Comparison of ENCODE assay signal across 26 mouse cellular contexts in the genomic region with DNA sequence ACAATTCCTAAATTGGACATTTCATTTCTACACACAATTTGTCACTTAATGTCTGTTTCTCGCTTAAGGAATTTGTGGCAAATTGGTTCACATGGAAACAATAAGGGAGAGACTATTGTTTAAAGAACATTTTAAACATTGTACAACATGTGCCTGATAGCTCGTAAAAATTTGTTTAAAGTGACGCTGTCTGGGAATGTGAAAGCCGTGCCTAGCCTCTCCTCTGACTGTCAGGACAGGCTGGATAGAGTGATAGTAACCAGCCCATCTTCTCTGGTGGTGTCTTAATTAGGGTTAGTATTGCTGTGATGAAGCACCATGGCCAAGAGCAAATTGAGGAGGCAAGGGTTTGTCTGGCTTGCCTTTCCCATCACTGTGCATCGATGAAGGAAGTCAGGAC. TPM values are rescaled to one million over a fixed set of nuclear protein-coding genes. Genes with fewer than 3 reads are reported as not detected.
DNase-seq lines count a peak whose midpoint lies in the region; ATAC-seq and TF ChIP-seq lines count a peak whose summit lies in the region.
"Had no signal": no experiment of that assay in that cellular context is flagged by ENCODE, and none has a peak within 500 bp of the region (broad histone marks: within the 10 kb centered on the region; RNA-seq: fewer than 3 reads in every experiment).

No protein-coding gene starts in this region.

- no peak for TF ChIP-seq CTCF in kidney, postnatal 0 days (IDR thresholded peaks at IDR 0.05; ENCODE audit: low read depth)
- TF ChIP-seq CTCF in intestine, postnatal 0 days (IDR thresholded peaks at IDR 0.05; ENCODE audit: low read depth) = no peak

- 63% methylated on average over 5 of the region's 5 CpGs for WGBS in kidney, postnatal 0 days
- 43% methylated on average over 5 of the region's 5 CpGs for WGBS in embryonic facial prominence, embryonic 15.5 days
- 48% methylated on average over 5 of the region's 5 CpGs for WGBS in intestine, postnatal 0 days
- WGBS in stomach, embryonic 14.5 days = 38% methylated on average over 5 of the region's 5 CpGs

- no peak overlapping the region for H3K4me2 ChIP-seq in kidney, postnatal 0 days (ENCODE audit: low read length)
- no peak overlapping the region for H3K4me2 ChIP-seq in embryonic facial prominence, embryonic 15.5 days (replicated peaks)
- no peak overlapping the region for H3K4me2 ChIP-seq in intestine, postnatal 0 days (replicated peaks; ENCODE audit: low read depth)
- no peak overlapping the region for H3K4me2 ChIP-seq in stomach, embryonic 14.5 days (replicated peaks; ENCODE audit: low read depth, low read length)
- H3K4me2 ChIP-seq: hindbrain, embryonic 12.5 days; midbrain, embryonic 13.5 days had no signal

- no peaks in the 10 kb centered on the region for H3K27me3 ChIP-seq in kidney, postnatal 0 days (ENCODE audit: insufficient read depth, low read length)
- no peaks in the 10 kb centered on the region for H3K27me3 ChIP-seq in embryonic facial prominence, embryonic 15.5 days
- H3K27me3 ChIP-seq in intestine, postnatal 0 days (replicated peaks; ENCODE audit: control insufficient read depth, insufficient read depth, low read length) = no peaks in the 10 kb centered on the region
- H3K27me3 ChIP-seq in stomach, embryonic 14.5 days (ENCODE audit: control insufficient read depth, insufficient read depth, low read length) = no peaks in the 10 kb centered on the region
- H3K27me3 ChIP-seq: CH12.LX; kidney, embryonic 15.5 days; megakaryocyte, embryonic 14.5 days had no signal

- H3K4me1 ChIP-seq in kidney, postnatal 0 days (replicated peaks; ENCODE audit: insufficient read depth, low read length) = no peaks in the 10 kb centered on the region
- peaks cover 9% of the 10 kb centered on the region; the same call in 1 of the 2 replicates for H3K4me1 ChIP-seq in embryonic facial prominence, embryonic 15.5 days
- no peaks in the 10 kb centered on the region for H3K4me1 ChIP-seq in intestine, postnatal 0 days (replicated peaks; ENCODE audit: control insufficient read depth, insufficient read depth, low read length)
- peaks cover 7% of the 10 kb centered on the region; the same call in 1 of the 2 replicates for H3K4me1 ChIP-seq in stomach, embryonic 14.5 days (ENCODE audit: control insufficient read depth, insufficient read depth, low read length)

- H3K27ac ChIP-seq in kidney, postnatal 0 days = peak overlapping the region; percentile 40; the same call in 1 of the 2 replicates
- H3K27ac ChIP-seq in embryonic facial prominence, embryonic 15.5 days (replicated peaks) = peak overlapping the region; percentile 56
- H3K27ac ChIP-seq in intestine, postnatal 0 days (ENCODE audit: low read depth, low read length) = no peak overlapping the region
- peak overlapping the region; percentile 78 for H3K27ac ChIP-seq in stomach, embryonic 14.5 days (ENCODE audit: low read length)
- H3K27ac ChIP-seq: hindbrain, embryonic 12.5 days; kidney, embryonic 15.5 days; liver, embryonic 12.5 days; midbrain, embryonic 13.5 days had no signal

- no peak for DNase-seq in kidney, postnatal 0 days (ENCODE audit: low spot score)
- DNase-seq in kidney, adult 9 months = no peak
- no peak for DNase-seq in testis, postnatal 14 days (ENCODE audit: low spot score)
- no peak for DNase-seq in left cerebral cortex, adult 8-10 months (ENCODE audit: low spot score in 2 of 2)
- DNase-seq in cerebellum, adult 9-11 months = no peak
- DNase-seq: adrenal gland, adult 2 months; cerebellum, adult 18-20 months; forebrain, postnatal 0 days; gastrocnemius, postnatal 25 days; layer of hippocampus, adult 9-11 months; lung, postnatal 10 days; right cerebral cortex, postnatal 14 days; thymus, adult 2 months; thymus, postnatal 4 days had no signal

- H3K36me3 ChIP-seq in kidney, postnatal 0 days (ENCODE audit: insufficient read depth, low read length) = 0 out of 2 replicates have a peak, but pooled peaks cover 6% of the 10 kb centered on the region
- H3K36me3 ChIP-seq in embryonic facial prominence, embryonic 15.5 days = peaks cover 17% of the 10 kb centered on the region; the same call in 1 of the 2 replicates
- H3K36me3 ChIP-seq in intestine, postnatal 0 days (ENCODE audit: control insufficient read depth, insufficient read depth) = peaks cover 20% of the 10 kb centered on the region
- no peaks in the 10 kb centered on the region; the same call in 1 of the 2 replicates for H3K36me3 ChIP-seq in stomach, embryonic 14.5 days (ENCODE audit: control insufficient read depth, insufficient read depth, low read length)

- H3K9me3 ChIP-seq in kidney, postnatal 0 days (replicated peaks; ENCODE audit: low read length) = no peaks in the 10 kb centered on the region
- H3K9me3 ChIP-seq in embryonic facial prominence, embryonic 15.5 days (replicated peaks) = no peaks in the 10 kb centered on the region
- H3K9me3 ChIP-seq in intestine, postnatal 0 days (ENCODE audit: control insufficient read depth) = no peaks in the 10 kb centered on the region
- no peaks in the 10 kb centered on the region for H3K9me3 ChIP-seq in stomach, embryonic 14.5 days (ENCODE audit: control insufficient read depth, low read depth, low read length)
- H3K9me3 ChIP-seq: G1E; hindbrain, embryonic 12.5 days; kidney, embryonic 15.5 days; liver, embryonic 12.5 days; midbrain, embryonic 13.5 days had no signal

- H3K9ac ChIP-seq in kidney, postnatal 0 days (ENCODE audit: low read depth, low read length) = no peak overlapping the region
- H3K9ac ChIP-seq in embryonic facial prominence, embryonic 15.5 days = no peak overlapping the region
- H3K9ac ChIP-seq in intestine, postnatal 0 days (ENCODE audit: low read depth, low read length) = no peak overlapping the region
- H3K9ac ChIP-seq in stomach, embryonic 14.5 days (replicated peaks; ENCODE audit: low read depth, low read length) = no peak overlapping the region
- H3K9ac ChIP-seq: forebrain, postnatal 0 days; hindbrain, embryonic 12.5 days; kidney, embryonic 15.5 days; liver, embryonic 12.5 days; midbrain, embryonic 13.5 days had no signal

- no peak for ATAC-seq in kidney, postnatal 0 days (replicated peaks; ENCODE audit: low FRiP score, low read depth)
- ATAC-seq in embryonic facial prominence, embryonic 15.5 days (ENCODE audit: insufficient number of reproducible peaks, low FRiP score, low TSS enrichment, low read depth) = peak; percentile 27; the same call in 1 of the 2 replicates
- ATAC-seq in intestine, postnatal 0 days = 0 out of 2 replicates have a peak, but pooled peaks have one; percentile 46
- peak; percentile 66; the same call in 1 of the 2 replicates for ATAC-seq in stomach, embryonic 14.5 days (ENCODE audit: insufficient number of reproducible peaks, insufficient read depth, low FRiP score, low read depth)
- ATAC-seq: forebrain, postnatal 0 days; inflammation-experienced regulatory T-cells, adult 6 months; midbrain, embryonic 13.5 days had no signal

- no peak overlapping the region for H3K4me3 ChIP-seq in kidney, postnatal 0 days (replicated peaks; ENCODE audit: low read depth, low read length)
- no peak overlapping the region for H3K4me3 ChIP-seq in embryonic facial prominence, embryonic 15.5 days (replicated peaks)
- H3K4me3 ChIP-seq in intestine, postnatal 0 days (ENCODE audit: low read depth, low read length) = no peak overlapping the region
- H3K4me3 ChIP-seq in stomach, embryonic 14.5 days (ENCODE audit: low read depth, low read length) = no peak overlapping the region
- H3K4me3 ChIP-seq: hindbrain, embryonic 12.5 days; kidney, embryonic 15.5 days; liver, embryonic 12.5 days; megakaryocyte, embryonic 14.5 days; midbrain, embryonic 13.5 days had no signal

RNA-seq across cellular contexts. Expression of a gene that starts 22.5 kb away (rescaled TPM):
- polyA plus RNA-seq in kidney, postnatal 0 days (2015; fragmentation: Nextera tagmentation; extraction: Ambion mirVana) = 2.3 and 3.6 TPM in 2 replicates
- polyA plus RNA-seq in embryonic facial prominence, embryonic 15.5 days (2015; fragmentation: Nextera tagmentation; extraction: Ambion mirVana) = 5.9 and 8.1 TPM in 2 replicates
- polyA plus RNA-seq in intestine, postnatal 0 days (2015; fragmentation: Nextera tagmentation; extraction: Ambion mirVana) = 7.2 and 7.8 TPM in 2 replicates
- 3.4 and 4.4 TPM in 2 replicates for polyA plus RNA-seq in stomach, embryonic 14.5 days (2014; fragmentation: Nextera tagmentation; extraction: Ambion mirVana)
- 10 to 100 TPM; 12.8 to 14.1 (median 13.8) TPM for total RNA-seq in left cerebral cortex, adult 8-10 months (2022)
- total RNA-seq: G1E; monocyte, adult 5-6 weeks had no signal
- polyA plus RNA-seq: inflammation-experienced regulatory T-cells, adult 6 months had no signal

RNA-seq across cellular contexts. Expression of a gene that starts 24.4 kb away (rescaled TPM):
- polyA plus RNA-seq in kidney, postnatal 0 days (2015; fragmentation: Nextera tagmentation; extraction: Ambion mirVana) = 80.6 and 84.4 TPM in 2 replicates
- polyA plus RNA-seq in embryonic facial prominence, embryonic 15.5 days (2015; fragmentation: Nextera tagmentation; extraction: Ambion mirVana) = 85.9 and 90.2 TPM in 2 replicates
- 53.2 and 56.6 TPM in 2 replicates for polyA plus RNA-seq in intestine, postnatal 0 days (2015; fragmentation: Nextera tagmentation; extraction: Ambion mirVana)
- polyA plus RNA-seq in stomach, embryonic 14.5 days (2014; fragmentation: Nextera tagmentation; extraction: Ambion mirVana) = 92.2 and 103 TPM in 2 replicates
- total RNA-seq in left cerebral cortex, adult 8-10 months (2022) = 10 to 100 TPM; 29.1 to 35.0 (median 29.7) TPM
